Mouse (Mus musculus) CH12F3 (cell line): Measurements from ENCODE around the gene Olfr1333.
"Not testable (repeated sequence)": the region's sequence is repeated elsewhere in the genome, so short reads cannot be mapped to it uniquely, and the experiment has no call there.

Source experiments
- in situ Hi-C: fragments of 300-500 bp; cut with MboI; formaldehyde crosslinking; loops from 2 replicates; pipeline ENCODE4 v1.14.3; 2020; ENCODE audit warnings: low sequenced_read_pairs

The Olfr1333 gene

GRCm38 (mm10) chr4:118836179-118836578, at the start of gene Olfr1333:
Olfr1333 (minus strand) TSS chr4:118836279.
- in situ Hi-C loops, result no loop called here

- in situ Hi-C loops, result no loop called here
Observed at GRCm38 (mm10) chr4:118867566-118867965, 31.5 kb upstream of the Olfr1333 start.

GRCm38 (mm10) chr4:118864349-118864748, 28.3 kb upstream of the Olfr1333 start, which contains the start of gene Olfr1331:
Olfr1331 (plus strand) TSS chr4:118864649.
- in situ Hi-C loops, result loop anchor here (5.0 kb wide), 1 partner anchor 43 kb away; no protein-coding TSS in a partner anchor

GRCm38 (mm10) chr4:118862704-118863103, 26.6 kb upstream of the Olfr1333 start:
- in situ Hi-C loops, result loop anchor here (5.0 kb wide), 1 partner anchor 45 kb away; no protein-coding TSS in a partner anchor

- in situ Hi-C loops, result loop anchor here (5.0 kb wide), 1 partner anchor 46 kb away; no protein-coding TSS in a partner anchor
Observed at GRCm38 (mm10) chr4:118861791-118862190, 25.7 kb upstream of the Olfr1333 start.

- in situ Hi-C loops, result no loop called here
Observed at GRCm38 (mm10) chr4:118818921-118819320, 17.2 kb downstream of the Olfr1333 start.

- in situ Hi-C loops, result no loop called here
Observed at GRCm38 (mm10) chr4:118809844-118810243, 26.2 kb downstream of the Olfr1333 start, which contains the start of gene Olfr1335. Olfr1335 (minus strand) TSS chr4:118809944.

GRCm38 (mm10) chr4:118792796-118793195, 43.3 kb downstream of the Olfr1333 start:
- in situ Hi-C loops, result not testable (repeated sequence)

GRCm38 (mm10) chr4:118782486-118782885, 53.6 kb downstream of the Olfr1333 start, which contains the start of gene Olfr1337:
Olfr1337 (minus strand) TSS chr4:118782586.
- in situ Hi-C loops, result no loop called here
